Mouse (Mus musculus) heart, postnatal 0 days (tissue): Measurements from ENCODE around the gene Gpr132. TPM values are rescaled to one million over a fixed set of nuclear protein-coding genes. Genes with fewer than 3 reads are reported as not detected.

Source experiments
- ATAC-seq: fragments of 200-750 bp; cut with Nextera tagmentation; 2 replicates; pipeline ENCODE4 v1.8.0; 2017; ENCODE audit warnings: low read depth, moderate number of reproducible peaks, moderate library complexity; ENCODE audit not compliant: insufficient read depth
- DNase-seq: peaks from one replicate; pipeline ENCODE4 v3.0.0-alpha.2; 2016; ENCODE audit warnings: low spot score
- H3K27ac ChIP-seq: fragments of 300-500 bp; sonication (generic); 2 replicates; pipeline ENCODE4 v1.5.1; 2014; ENCODE audit warnings: low read depth, mild to moderate bottlenecking
- H3K27me3 ChIP-seq: fragments of 300-500 bp; sonication (generic); 2 replicates; pipeline ENCODE4 v1.6.1; 2014; ENCODE audit warnings: low read length, mixed read lengths; ENCODE audit not compliant: control insufficient read depth, insufficient read depth
- H3K36me3 ChIP-seq: fragments of 300-500 bp; sonication (generic); replicated peaks from 2 replicates; pipeline ENCODE4 v1.6.1; 2014; ENCODE audit warnings: low read length, mixed read lengths; ENCODE audit not compliant: control insufficient read depth, insufficient read depth
- H3K4me1 ChIP-seq: fragments of 300-500 bp; sonication (generic); 2 replicates; pipeline ENCODE4 v1.6.1; 2014; ENCODE audit warnings: antibody characterized with exemption; ENCODE audit not compliant: control insufficient read depth, insufficient read depth
- H3K4me2 ChIP-seq: fragments of 300-500 bp; sonication (generic); 2 replicates; pipeline ENCODE4 v1.6.1; 2014; ENCODE audit warnings: low read depth, mild to moderate bottlenecking, low read length, moderate library complexity
- H3K4me3 ChIP-seq: fragments of 300-500 bp; sonication (generic); 2 replicates; pipeline ENCODE4 v1.5.1; 2014; ENCODE audit warnings: low read depth, low read length
- H3K9ac ChIP-seq: fragments of 300-500 bp; sonication (generic); replicated peaks from 2 replicates; pipeline ENCODE4 v1.6.1; 2014; ENCODE audit warnings: low read depth, low read length, mixed read lengths
- H3K9me3 ChIP-seq: fragments of 300-500 bp; sonication (generic); replicated peaks from 2 replicates; pipeline ENCODE4 v1.6.1; 2016; ENCODE audit warnings: low read length; ENCODE audit not compliant: control insufficient read depth
- CTCF ChIP-seq: IDR thresholded peaks from 2 replicates; pipeline ENCODE4 v1.5.1; 2016; ENCODE audit warnings: antibody characterized with exemption, control low read depth, low read depth
- EP300 ChIP-seq: IDR thresholded peaks from 2 replicates; pipeline ENCODE4 v1.6.1; 2016; ENCODE audit warnings: antibody characterized with exemption, low read depth
- WGBS: fragments of 180-500 bp; shearing (Covaris S2); extraction: QIAGEN DNeasy Blood & Tissue Kit; methylation state at CpG from one replicate; pipeline ENCODE4 v1.1.7; 2014; 5-methylcytosine and 5-hydroxymethylcytosine counted together
- polyA plus RNA-seq: library from polyadenylated mRNA; unstranded; fragments of >200 nt; fragmentation: Nextera tagmentation; extraction: Ambion mirVana; gene quantifications from 2 replicates; pipeline ENCODE4 v1.2.1, GENCODE M21; 2015
- total RNA-seq: library from RNA; depleted of rRNA; stranded (reverse); fragments of >200 nt; gene quantifications from 2 replicates; pipeline ENCODE4 v1.2.3, GENCODE M21; 2014; ENCODE audit warnings: low replicate concordance

The Gpr132 gene
- total and polyA plus RNA-seq, 2 experiments from 2014 or later = 0.04 to 0.38 TPM

DNA sequence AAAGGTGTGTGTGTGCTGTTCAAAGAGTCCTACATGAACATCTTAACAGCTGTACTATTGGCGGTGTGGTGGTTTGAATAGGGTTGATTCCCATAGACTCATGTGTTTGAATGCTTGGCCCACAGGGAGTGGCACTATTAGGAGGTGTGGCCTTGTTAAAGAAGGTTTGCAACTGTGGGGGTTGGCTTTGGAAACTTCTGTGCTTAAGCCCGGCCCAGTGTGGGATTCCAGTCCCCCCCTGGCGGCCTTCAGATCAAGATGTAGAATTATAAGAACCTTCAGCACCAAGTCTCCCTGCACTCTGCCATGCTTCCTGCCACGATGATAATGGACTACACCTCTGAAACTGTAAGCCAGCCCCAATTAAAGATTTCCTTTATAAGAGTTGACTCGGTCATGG is 35.6 kb downstream of the Gpr132 start:
- H3K4me1 ChIP-seq = peaks cover 17% of the 10 kb centered on the region
- H3K27me3 ChIP-seq = no peaks in the 10 kb centered on the region
- no peak for ATAC-seq
- no peak overlapping the region for H3K4me3 ChIP-seq
- 87% methylated on average over 5 of the region's 5 CpGs for WGBS
- no peaks in the 10 kb centered on the region for H3K9me3 ChIP-seq
- H3K4me2 ChIP-seq = no peak overlapping the region
- H3K9ac ChIP-seq = no peak overlapping the region
- H3K27ac ChIP-seq = no peak overlapping the region
- peaks cover 4% of the 10 kb centered on the region; the same call in 1 of the 2 replicates for H3K36me3 ChIP-seq
- no peak for DNase-seq
- TF ChIP-seq CTCF = no peak
- TF ChIP-seq EP300 = no peak

DNA sequence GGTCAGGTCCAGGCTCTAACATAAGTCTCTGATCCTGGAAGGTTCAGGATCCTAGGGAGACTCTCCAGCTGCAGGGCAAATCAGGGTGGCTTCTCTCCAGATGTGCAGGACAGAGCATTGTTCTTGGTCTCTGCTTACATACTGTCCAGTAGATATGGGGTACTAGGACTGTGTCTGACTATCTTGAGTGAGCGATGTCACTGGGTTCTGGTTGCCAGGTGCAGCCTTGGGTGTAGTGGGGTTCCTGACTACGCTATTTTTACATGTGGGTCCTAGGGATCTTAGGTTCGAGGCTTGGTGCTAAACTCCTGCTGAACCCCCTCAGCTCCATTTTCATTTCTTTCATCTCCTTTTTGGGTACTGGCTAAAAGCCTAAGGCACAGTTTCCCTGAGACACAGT is 37.5 kb downstream of the Gpr132 start:
- no peak for ATAC-seq
- H3K36me3 ChIP-seq = peaks cover 14% of the 10 kb centered on the region; the same call in 1 of the 2 replicates
- no peak for TF ChIP-seq EP300
- TF ChIP-seq CTCF = no peak
- H3K4me1 ChIP-seq = peaks cover 27% of the 10 kb centered on the region
- WGBS = 60% methylated on average over 3 of the region's 3 CpGs
- peak overlapping the region; percentile 69 for H3K9ac ChIP-seq
- H3K27me3 ChIP-seq = no peaks in the 10 kb centered on the region
- H3K27ac ChIP-seq = no peak overlapping the region
- no peaks in the 10 kb centered on the region for H3K9me3 ChIP-seq
- peak overlapping the region; percentile 84 for H3K4me2 ChIP-seq
- DNase-seq = no peak
- peak overlapping the region; percentile 75 for H3K4me3 ChIP-seq

DNA sequence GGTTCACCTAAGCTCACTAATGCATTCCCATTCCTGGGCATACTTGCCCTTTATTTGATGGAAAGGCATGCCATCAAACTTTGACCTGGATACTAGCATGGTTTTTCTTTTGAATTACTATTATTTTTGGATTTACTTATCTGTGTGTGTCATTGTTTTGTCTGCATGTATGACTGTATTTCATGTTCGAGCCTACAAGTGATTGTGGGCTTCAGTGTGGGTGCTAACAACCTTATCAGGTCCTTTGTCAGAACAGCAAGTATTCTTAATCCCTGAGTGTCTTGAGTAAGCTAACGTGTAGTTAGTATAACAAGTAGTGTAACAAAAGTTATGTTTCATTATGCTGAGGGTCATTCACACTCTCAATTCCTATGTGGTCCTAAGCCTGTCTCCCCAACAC is 37.9 kb downstream of the Gpr132 start:
- no peaks in the 10 kb centered on the region for H3K9me3 ChIP-seq
- H3K36me3 ChIP-seq = peaks cover 14% of the 10 kb centered on the region; the same call in 1 of the 2 replicates
- H3K9ac ChIP-seq = peak overlapping the region; percentile 69
- peak overlapping the region; percentile 84 for H3K4me2 ChIP-seq
- ATAC-seq = no peak
- H3K4me1 ChIP-seq = peaks cover 27% of the 10 kb centered on the region
- peak overlapping the region; percentile 61 for H3K27ac ChIP-seq
- H3K4me3 ChIP-seq = peak overlapping the region; percentile 75
- DNase-seq = no peak
- no peak for TF ChIP-seq CTCF
- no peak for TF ChIP-seq EP300
- 14% methylated on average over 2 of the region's 2 CpGs for WGBS
- no peaks in the 10 kb centered on the region for H3K27me3 ChIP-seq

DNA sequence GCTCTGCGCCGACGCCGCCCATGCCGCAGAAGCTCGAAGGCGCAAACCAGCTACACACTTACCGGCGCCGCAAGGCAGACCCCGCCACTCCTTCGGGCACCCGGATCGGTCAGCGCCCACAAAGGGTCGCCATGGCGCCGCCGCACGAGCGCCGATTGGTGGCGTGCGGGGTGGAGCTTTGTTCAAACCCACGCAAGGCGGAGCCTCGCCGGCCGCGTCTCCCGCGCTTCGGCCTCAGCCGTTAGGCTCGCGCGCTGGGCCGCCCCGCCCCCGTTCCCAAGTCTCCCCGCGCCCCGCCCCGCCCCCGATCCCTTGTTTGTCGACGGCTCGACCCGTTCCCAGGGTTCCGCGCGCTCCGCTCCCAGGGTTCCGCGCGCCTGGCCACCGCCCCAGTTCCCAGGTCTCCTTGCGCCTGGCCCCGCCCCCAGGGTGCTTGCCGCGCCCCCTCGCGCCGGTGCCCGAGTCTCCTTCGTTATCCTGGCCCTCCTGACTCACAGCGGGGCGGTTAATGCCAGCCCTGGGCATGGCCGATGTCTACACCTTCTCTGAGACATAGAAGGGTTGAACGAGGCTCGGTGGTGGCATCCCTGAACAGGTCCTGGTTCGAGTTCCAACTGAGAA is 38.7 kb downstream of the Gpr132 start, which contains the start of gene Cdca4:
Gene Cdca4 (minus strand): TSS at position 180 of the 621 bp plus-strand sequence.
- DNase-seq (peak; percentile 97), ATAC-seq (peak; percentile 96)
- no peaks in the 10 kb centered on the region for H3K9me3 ChIP-seq
- H3K4me2 ChIP-seq = peak within 1 kb of the TSS; percentile 84
- under 1% methylated on average over 68 of the region's 72 CpGs for WGBS
- H3K9ac ChIP-seq = peak within 1 kb of the TSS; percentile 80
- peak within 1 kb of the TSS; percentile 75 for H3K4me3 ChIP-seq
- H3K4me1 ChIP-seq = peaks cover 27% of the 10 kb centered on the region
- H3K36me3 ChIP-seq = peaks cover 14% of the 10 kb centered on the region; the same call in 1 of the 2 replicates
- no peaks in the 10 kb centered on the region for H3K27me3 ChIP-seq
- TF ChIP-seq CTCF (peak; percentile 40), EP300 (no peak)
- peak within 1 kb of the TSS; percentile 93 for H3K27ac ChIP-seq

DNA sequence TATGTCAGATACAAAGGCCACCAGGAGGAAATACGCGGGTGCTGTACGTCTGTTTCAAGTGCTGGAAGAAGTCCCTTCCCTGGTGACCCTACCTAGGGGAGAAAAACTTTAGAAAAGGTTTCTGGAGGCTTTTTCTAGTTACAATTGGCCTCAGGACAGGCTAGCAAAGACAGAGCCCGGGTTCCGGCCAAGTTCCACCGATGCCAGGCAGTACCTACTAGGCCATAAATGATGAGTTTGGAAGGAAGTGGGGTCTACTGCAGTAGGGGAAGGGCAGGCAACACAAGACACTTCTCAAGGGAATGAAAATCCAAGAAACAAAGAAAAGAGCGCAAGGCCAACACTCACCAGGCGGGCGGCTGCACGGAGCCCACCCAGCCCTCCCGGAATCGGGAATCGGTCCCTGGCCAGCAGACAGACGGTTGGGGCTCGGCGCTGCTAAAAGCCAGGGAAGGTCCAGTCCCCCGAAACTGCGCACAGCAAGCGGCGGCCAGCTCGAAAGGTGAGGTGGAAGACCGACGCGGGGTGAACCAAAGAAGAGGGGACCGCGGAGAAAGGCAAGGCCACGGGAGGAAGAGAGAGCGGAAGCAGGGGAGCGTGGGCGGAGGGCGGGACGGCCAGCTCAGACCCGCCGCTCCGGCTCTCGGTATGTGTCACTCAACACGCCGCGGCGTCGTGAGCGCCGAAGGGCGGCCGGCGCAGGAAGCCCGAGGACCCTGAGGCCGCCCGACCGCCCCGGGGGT is 39.4 kb downstream of the Gpr132 start:
- Histone ChIP-seq H3K27ac (peak overlapping the region; percentile 93), H3K36me3 (peaks cover 14% of the 10 kb centered on the region; the same call in 1 of the 2 replicates), H3K9ac (peak overlapping the region; percentile 80), H3K4me2 (peak overlapping the region; percentile 70), H3K27me3 (no peaks in the 10 kb centered on the region), H3K4me3 (peak overlapping the region; percentile 75), H3K4me1 (peaks cover 31% of the 10 kb centered on the region), H3K9me3 (no peaks in the 10 kb centered on the region)
- under 1% methylated on average over 51 of the region's 51 CpGs for WGBS
- TF ChIP-seq CTCF (no peak), EP300 (no peak)
- DNase-seq (peak; percentile 74), ATAC-seq (peak; percentile 81)
